Mouse (Mus musculus) testis, adult 2 months (tissue): ENCODE results near the gene Paqr7. TPM values are rescaled to one million over a fixed set of nuclear protein-coding genes. Genes with fewer than 3 reads are reported as not detected.

Experiments used
- H3K27ac ChIP-seq: fragments of 200-500 bp; 2 replicates; pipeline ENCODE4 v1.5.1; 2012; ENCODE audit warnings: low read depth, low read length; ENCODE audit not compliant: control insufficient read depth, insufficient read depth
- H3K27me3 ChIP-seq: fragments of 200-500 bp; 2 replicates; pipeline ENCODE4 v1.6.1; 2012; ENCODE audit warnings: mild to moderate bottlenecking, low read length, moderate library complexity; ENCODE audit not compliant: control insufficient read depth, insufficient read depth
- H3K36me3 ChIP-seq: fragments of 200-500 bp; 2 replicates; pipeline ENCODE4 v1.6.1; 2012; ENCODE audit warnings: mild to moderate bottlenecking, low read length; ENCODE audit not compliant: control insufficient read depth, insufficient read depth
- H3K4me1 ChIP-seq: fragments of 200-500 bp; 2 replicates; pipeline ENCODE4 v1.6.1; 2012; ENCODE audit warnings: low read length; ENCODE audit not compliant: control insufficient read depth, insufficient read depth
- H3K4me3 ChIP-seq: fragments of 200-500 bp; 2 replicates; pipeline ENCODE4 v1.5.1; 2012; ENCODE audit warnings: low read depth, mild to moderate bottlenecking, low read length, moderate library complexity, mixed read lengths; ENCODE audit not compliant: control insufficient read depth
- CTCF ChIP-seq: fragments of 200-500 bp; IDR thresholded peaks from 2 replicates; pipeline ENCODE4 v1.5.1; 2012; ENCODE audit warnings: low read depth, mild to moderate bottlenecking, inconsistent platforms, low read length, moderate library complexity; ENCODE audit not compliant: control insufficient read depth, insufficient read depth, insufficient replicate concordance
- POLR2A ChIP-seq: fragments of 200-500 bp; IDR thresholded peaks from 2 replicates; pipeline ENCODE4 v1.6.1; 2012; ENCODE audit warnings: low read depth, mild to moderate bottlenecking, inconsistent platforms, low read length, moderate library complexity; ENCODE audit not compliant: control insufficient read depth
- polyA plus RNA-seq: library from polyadenylated mRNA; depleted of rRNA; stranded (reverse); fragments of >200 nt; gene quantifications from 2 replicates; pipeline ENCODE4 v1.2.3, GENCODE M21; 2012

The Paqr7 gene
- polyA plus RNA-seq, 1 experiment = 67.1 TPM

DNA sequence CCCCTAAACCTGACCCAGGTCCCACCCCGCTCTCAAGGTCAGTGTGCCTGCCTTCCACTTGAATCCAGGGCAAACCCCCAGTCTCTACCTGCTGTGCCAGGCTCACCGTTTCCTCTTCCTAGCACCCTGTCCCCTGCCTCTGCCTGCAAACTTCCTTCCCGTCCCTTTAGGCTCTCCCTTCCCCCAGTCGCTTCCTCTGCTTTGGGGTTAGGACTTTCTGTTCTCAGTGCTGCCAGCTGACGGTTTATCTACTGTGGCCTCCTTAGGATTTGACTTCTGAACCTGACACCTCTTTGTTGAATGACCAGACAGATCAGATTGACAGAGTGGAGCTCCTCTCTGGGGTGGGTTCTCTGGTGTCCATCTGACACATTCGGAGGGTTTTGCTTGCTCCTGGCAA, 41.2 kb upstream of the Paqr7 start:
- no peaks in the 10 kb centered on the region for H3K36me3 ChIP-seq
- peaks cover 13% of the 10 kb centered on the region for H3K4me1 ChIP-seq
- H3K27me3 ChIP-seq = no peaks in the 10 kb centered on the region; the same call in 1 of the 2 replicates
- TF ChIP-seq POLR2A = no peak
- no peak for TF ChIP-seq CTCF
- H3K4me3 ChIP-seq = no peak overlapping the region
- H3K27ac ChIP-seq = no peak overlapping the region

DNA sequence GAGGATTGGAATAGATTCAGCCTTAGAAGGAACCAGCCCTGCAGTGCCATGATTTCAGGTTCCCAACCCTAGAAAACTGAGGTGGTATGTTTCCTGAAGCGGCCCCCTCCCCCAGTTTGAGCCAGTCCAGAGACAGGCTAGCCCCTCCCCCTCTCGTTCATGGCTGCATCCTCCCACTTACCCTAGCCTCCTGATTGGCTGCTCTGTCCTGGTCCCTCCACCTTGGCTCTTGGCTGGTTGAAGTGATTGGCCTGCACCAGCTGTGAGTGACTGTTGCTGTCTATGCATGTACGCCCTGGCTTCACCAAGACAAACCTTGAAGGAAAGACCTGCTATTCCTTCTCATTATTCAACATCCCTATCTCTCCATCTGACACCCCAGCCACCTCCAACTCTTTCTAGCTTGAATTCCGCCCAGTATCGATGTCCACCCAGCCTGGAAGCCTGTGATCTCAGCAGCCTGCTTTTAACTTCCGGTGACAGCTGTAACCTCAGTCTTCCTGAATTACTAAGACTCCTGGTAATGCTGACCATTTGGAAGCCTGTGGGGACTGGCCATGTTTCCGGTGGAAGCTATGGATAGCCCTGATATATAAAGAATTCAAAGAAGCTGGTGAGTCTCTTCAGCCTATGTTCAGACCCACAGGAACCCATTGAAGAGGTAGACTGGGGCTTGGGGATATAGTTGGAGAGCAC, 39.2 kb upstream of the Paqr7 start:
- Histone ChIP-seq H3K36me3 (no peaks in the 10 kb centered on the region), H3K4me3 (no peak overlapping the region), H3K27ac (no peak overlapping the region), H3K27me3 (no peaks in the 10 kb centered on the region; the same call in 1 of the 2 replicates), H3K4me1 (peaks cover 2% of the 10 kb centered on the region; the same call in 1 of the 2 replicates)
- TF ChIP-seq CTCF (no peak), POLR2A (no peak)

DNA sequence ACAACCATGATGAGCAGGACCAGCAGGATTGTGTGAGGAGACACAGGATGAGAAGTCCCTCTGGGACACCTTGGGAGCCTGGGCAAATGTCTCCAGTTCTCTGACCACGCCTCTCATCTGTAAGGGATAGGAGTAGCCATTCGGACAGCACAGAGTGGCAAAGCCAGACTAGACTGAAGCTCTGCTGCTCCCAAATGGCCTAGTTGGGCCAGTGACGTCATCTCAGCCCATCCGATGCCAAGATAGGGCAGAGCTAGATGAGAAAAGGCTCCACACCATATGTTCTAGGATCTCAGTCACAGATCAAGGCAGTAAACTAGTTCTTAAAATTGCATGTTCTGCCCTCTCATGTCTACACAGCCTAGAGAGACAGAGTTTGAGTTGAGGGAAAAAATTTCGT, 37.6 kb upstream of the Paqr7 start:
- Histone ChIP-seq H3K4me1 (no peaks in the 10 kb centered on the region), H3K27me3 (no peaks in the 10 kb centered on the region), H3K4me3 (no peak overlapping the region), H3K36me3 (no peaks in the 10 kb centered on the region), H3K27ac (no peak overlapping the region)
- TF ChIP-seq CTCF (no peak), POLR2A (no peak)

DNA sequence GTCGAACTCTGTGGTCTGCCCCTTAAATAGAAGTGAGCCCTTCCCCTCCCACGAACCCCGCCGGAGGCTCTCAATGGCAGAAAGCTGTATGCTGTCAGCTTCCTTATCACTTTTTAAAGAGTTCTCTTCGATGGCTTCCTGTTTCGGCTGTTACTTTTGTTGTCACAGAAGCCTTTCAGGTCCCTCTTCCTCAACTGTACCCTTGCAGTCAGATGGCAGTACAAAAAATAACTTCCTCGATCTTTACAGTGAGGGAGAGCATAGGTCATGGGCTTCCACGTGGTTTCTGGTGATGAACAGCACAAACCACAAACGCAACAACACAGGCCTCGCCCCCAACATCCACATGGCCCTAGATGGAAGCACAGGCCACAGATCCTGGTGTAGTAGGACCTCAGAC, 36.2 kb upstream of the Paqr7 start:
- Histone ChIP-seq H3K27ac (no peak overlapping the region), H3K4me1 (no peaks in the 10 kb centered on the region), H3K36me3 (no peaks in the 10 kb centered on the region), H3K27me3 (no peaks in the 10 kb centered on the region), H3K4me3 (no peak overlapping the region)
- no peak for TF ChIP-seq POLR2A
- no peak for TF ChIP-seq CTCF

DNA sequence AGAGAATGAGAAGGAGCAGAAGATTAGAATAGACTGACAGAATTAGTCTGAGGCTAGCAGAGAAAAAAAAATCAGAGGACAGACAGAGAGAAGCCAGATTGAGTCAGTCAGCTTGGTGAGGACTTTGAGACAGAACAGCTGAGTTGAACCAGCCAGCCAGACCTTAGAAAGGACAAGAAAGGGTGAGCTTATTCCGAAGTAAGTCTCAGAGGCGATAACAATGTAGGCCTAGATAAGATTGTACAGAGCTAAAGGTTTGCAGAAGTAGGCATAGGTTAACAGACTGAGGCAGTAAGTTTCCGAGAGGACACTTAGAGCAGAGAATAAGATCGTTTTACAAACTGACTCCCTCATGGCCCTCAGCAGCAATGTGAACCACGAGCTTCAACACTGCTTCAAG, 35.2 kb upstream of the Paqr7 start:
- Histone ChIP-seq H3K27ac (no peak overlapping the region), H3K36me3 (no peaks in the 10 kb centered on the region), H3K27me3 (no peaks in the 10 kb centered on the region), H3K4me1 (no peaks in the 10 kb centered on the region), H3K4me3 (no peak overlapping the region)
- TF ChIP-seq CTCF (no peak), POLR2A (no peak)

DNA sequence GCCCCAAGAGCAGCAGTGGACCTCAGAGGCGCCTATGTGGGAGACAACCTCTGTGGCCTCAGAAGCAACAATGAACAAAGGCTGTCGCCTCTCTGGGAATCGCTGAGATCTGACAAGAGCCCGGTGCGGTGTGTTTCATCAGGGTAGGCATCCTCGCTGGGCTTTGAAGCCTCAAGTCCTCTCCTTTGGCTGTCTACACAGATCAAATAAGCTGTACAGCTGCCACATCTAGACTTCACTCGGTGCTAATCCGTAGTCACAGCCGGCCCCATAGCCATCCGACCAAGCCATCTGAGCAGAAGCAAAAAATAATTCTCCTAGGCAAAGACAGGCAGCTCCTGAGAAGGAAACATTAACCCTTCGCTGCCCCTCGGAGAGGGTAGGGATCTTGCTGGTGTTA, 30.7 kb upstream of the Paqr7 start:
- Histone ChIP-seq H3K4me1 (peaks cover 8% of the 10 kb centered on the region), H3K36me3 (no peaks in the 10 kb centered on the region; the same call in 1 of the 2 replicates), H3K4me3 (no peak overlapping the region), H3K27ac (no peak overlapping the region), H3K27me3 (no peaks in the 10 kb centered on the region)
- no peak for TF ChIP-seq POLR2A
- no peak for TF ChIP-seq CTCF

DNA sequence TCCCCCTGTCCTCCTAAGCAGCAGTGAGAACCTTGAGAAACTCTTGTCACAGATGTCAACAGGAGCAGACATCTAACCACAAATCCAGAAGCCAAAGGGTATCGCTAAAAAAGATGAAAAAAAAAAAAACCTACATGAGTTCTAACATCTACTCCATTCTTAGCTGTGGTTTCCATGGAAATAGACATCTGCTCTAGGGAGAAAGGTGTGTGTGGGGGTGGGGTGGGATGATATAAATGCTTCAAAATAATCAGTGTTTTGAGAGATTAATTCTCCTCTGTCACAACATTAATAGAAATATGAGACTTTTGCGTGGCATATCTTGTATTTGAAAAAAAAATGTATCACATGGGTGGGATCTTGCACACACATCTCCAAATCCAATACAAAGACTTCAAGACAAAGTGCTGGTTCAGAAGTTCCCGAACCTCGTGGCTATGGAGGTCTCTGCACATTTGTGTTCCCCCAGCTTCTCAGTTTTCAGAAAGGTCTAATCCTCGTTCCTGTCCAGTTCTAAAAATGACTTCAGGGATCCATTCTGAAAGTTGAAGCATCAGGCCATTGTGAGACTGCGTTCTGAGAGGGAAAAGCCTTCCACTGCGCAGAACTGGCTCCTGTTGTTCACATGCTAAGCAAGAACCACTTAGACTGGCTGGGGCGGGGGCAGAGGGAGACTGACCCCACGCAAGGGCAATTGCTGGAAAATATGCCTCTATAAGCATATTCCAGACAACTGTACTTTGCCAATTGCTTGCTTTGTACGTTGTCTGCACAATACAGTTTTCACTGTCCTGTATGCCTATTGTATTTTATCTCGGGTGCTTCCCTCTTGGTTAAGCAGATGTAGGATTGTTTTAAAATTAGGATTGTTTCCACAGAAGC, 29.9 kb upstream of the Paqr7 start:
- H3K4me1 ChIP-seq = peaks cover 8% of the 10 kb centered on the region
- H3K27me3 ChIP-seq = no peaks in the 10 kb centered on the region
- TF ChIP-seq POLR2A (no peak), CTCF (no peak)
- H3K27ac ChIP-seq = no peak overlapping the region
- H3K4me3 ChIP-seq = no peak overlapping the region
- H3K36me3 ChIP-seq = peaks cover 2% of the 10 kb centered on the region
